Mouse (Mus musculus) liver, embryonic 11.5 days (tissue): ENCODE measurements around the gene Slc6a16. TPM values are rescaled to one million over a fixed set of nuclear protein-coding genes. Genes with fewer than 3 reads are reported as not detected.

ENCODE experiments used
- ATAC-seq: fragments of 200-750 bp; cut with Nextera tagmentation; replicated peaks from 2 replicates; pipeline ENCODE4 v1.8.0; 2017; ENCODE audit warnings: moderate number of reproducible peaks, mild to moderate bottlenecking, moderate TSS enrichment, moderate library complexity; ENCODE audit not compliant: low FRiP score
- DNase-seq: peaks from one replicate; pipeline ENCODE4 v3.0.0-alpha.2; 2017; ENCODE audit warnings: low spot score
- H3K27ac ChIP-seq: fragments of 300-500 bp; sonication (generic); 2 replicates; pipeline ENCODE4 v1.5.1; 2014; ENCODE audit warnings: mild to moderate bottlenecking, low read depth, low read length, control low read depth
- H3K27me3 ChIP-seq: fragments of 300-500 bp; sonication (generic); replicated peaks from 2 replicates; pipeline ENCODE4 v1.6.1; 2014; ENCODE audit warnings: low read length, mixed read lengths; ENCODE audit not compliant: control insufficient read depth, insufficient read depth
- H3K36me3 ChIP-seq: fragments of 300-500 bp; sonication (generic); 2 replicates; pipeline ENCODE4 v1.6.1; 2014; ENCODE audit warnings: mild to moderate bottlenecking, low read length, moderate library complexity, mixed read lengths; ENCODE audit not compliant: control insufficient read depth, insufficient read depth
- H3K4me1 ChIP-seq: fragments of 300-500 bp; sonication (generic); replicated peaks from 2 replicates; pipeline ENCODE4 v1.6.1; 2014; ENCODE audit warnings: low read length, mixed read lengths; ENCODE audit not compliant: control insufficient read depth, insufficient read depth
- H3K4me2 ChIP-seq: fragments of 300-500 bp; sonication (generic); 2 replicates; pipeline ENCODE4 v1.6.1; 2014; ENCODE audit warnings: mild to moderate bottlenecking, control low read depth, moderate library complexity
- H3K4me3 ChIP-seq: fragments of 300-500 bp; sonication (generic); 2 replicates; pipeline ENCODE4 v1.5.1; 2014; ENCODE audit warnings: low read depth, low read length, control low read depth
- H3K9ac ChIP-seq: fragments of 300-500 bp; sonication (generic); 2 replicates; pipeline ENCODE4 v1.6.1; 2014; ENCODE audit warnings: low read depth, low read length, control low read depth
- H3K9me3 ChIP-seq: fragments of 300-500 bp; sonication (generic); 2 replicates; pipeline ENCODE4 v1.6.1; 2016; ENCODE audit warnings: low read length, inconsistent platforms, mixed read lengths; ENCODE audit not compliant: control insufficient read depth
- WGBS: fragments of 180-500 bp; shearing (Covaris S2); extraction: QIAGEN DNeasy Blood & Tissue Kit; methylation state at CpG from one replicate; pipeline ENCODE4 v1.1.7; 2014; 5-methylcytosine and 5-hydroxymethylcytosine counted together
- polyA plus RNA-seq: library from polyadenylated mRNA; unstranded; fragments of >200 nt; fragmentation: Nextera tagmentation; extraction: Ambion mirVana; gene quantifications from 2 replicates; pipeline ENCODE4 v1.2.1, GENCODE M21; 2014

The Slc6a16 gene
- polyA plus RNA-seq, 1 experiment from 2014 or later: 0.19 TPM

DNA sequence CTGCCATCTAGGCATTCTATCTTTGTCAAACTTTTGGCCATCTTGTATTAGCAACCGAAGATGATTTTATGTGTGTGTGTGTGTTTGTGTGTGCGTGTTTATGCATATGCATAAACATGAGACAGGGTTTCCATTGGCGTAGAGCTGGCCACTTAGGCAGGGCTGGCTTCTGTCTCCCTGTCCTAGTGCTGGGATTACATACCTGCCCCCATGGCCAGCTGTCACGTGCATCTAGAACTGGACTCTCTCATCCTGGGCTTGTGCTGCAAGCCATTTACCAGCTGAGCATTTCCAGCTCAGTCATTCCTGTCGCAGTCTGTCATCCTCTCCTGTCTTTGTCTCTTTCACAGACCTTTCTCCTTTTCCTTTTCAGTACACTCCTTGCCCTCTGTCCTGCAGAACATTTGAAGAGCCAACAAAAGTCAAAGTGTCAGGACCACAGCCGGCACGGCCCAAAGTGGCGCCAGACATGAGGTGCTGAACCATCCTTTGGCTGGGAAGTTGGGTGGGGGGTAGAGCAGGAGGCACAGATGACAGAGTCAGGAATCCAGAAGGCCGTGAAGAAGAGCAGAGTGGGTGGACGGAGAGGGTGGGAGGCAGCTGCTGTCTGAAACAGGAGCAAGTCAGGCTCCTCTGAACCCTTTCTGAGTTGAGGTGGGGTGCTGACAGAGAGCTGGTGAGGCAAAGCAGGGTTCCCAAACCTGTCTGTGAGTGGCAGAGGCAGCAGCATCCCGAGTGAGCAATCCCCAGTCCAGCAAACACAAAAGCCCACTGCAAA lies 16.4 kb downstream of the Slc6a16 start:
- no peaks in the 10 kb centered on the region for H3K36me3 ChIP-seq
- H3K9ac ChIP-seq: no peak overlapping the region
- no peak overlapping the region for H3K4me3 ChIP-seq
- no peak overlapping the region for H3K4me2 ChIP-seq
- 62% methylated on average over 11 of the region's 11 CpGs for WGBS
- H3K9me3 ChIP-seq: no peaks in the 10 kb centered on the region
- DNase-seq: peak; percentile 26
- no peak for ATAC-seq
- H3K27ac ChIP-seq: no peak overlapping the region
- peaks cover 5% of the 10 kb centered on the region for H3K27me3 ChIP-seq
- no peaks in the 10 kb centered on the region for H3K4me1 ChIP-seq

DNA sequence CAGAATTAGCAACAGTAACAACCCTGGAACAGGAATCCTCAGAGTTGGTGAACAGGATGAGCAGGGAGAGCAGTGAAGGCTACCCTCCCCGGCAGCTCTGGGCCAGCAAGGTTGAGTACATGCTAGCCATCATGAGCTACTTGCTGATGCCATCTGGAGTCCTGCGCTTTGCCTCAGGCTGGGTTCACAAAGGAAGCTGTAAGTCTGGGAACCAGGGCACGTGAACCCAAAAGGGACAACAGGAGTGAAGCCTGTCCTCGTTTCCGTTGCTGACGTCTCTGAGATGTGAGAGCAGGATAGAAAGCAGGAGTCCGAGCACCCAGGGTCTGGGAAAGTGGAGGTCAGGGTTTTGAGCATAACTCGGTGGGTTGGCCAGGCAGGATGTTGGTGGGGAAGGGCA lies 18.4 kb downstream of the Slc6a16 start:
- H3K27ac ChIP-seq: no peak overlapping the region

GRCm38 (mm10) chr7:45262266-45262665 lies 21.4 kb downstream of the Slc6a16 start:
- Histone ChIP-seq H3K4me3 (no peak overlapping the region), H3K4me2 (no peak overlapping the region), H3K4me1 (no peaks in the 10 kb centered on the region), H3K27ac (no peak overlapping the region), H3K27me3 (peaks cover 5% of the 10 kb centered on the region), H3K9me3 (no peaks in the 10 kb centered on the region), H3K36me3 (no peaks in the 10 kb centered on the region), H3K9ac (no peak overlapping the region)
- DNase-seq (no peak), ATAC-seq (no peak)
- WGBS: 52% methylated on average over 7 of the region's 7 CpGs

More for the DNA sequence above, 18.4 kb downstream of the Slc6a16 start:
- no peaks in the 10 kb centered on the region for H3K9me3 ChIP-seq
- no peak overlapping the region for H3K4me3 ChIP-seq
- DNase-seq: no peak
- no peaks in the 10 kb centered on the region for H3K4me1 ChIP-seq
- no peak overlapping the region for H3K4me2 ChIP-seq
- H3K27me3 ChIP-seq: peaks cover 5% of the 10 kb centered on the region
- 79% methylated on average over 8 of the region's 8 CpGs for WGBS
- no peak for ATAC-seq
- H3K36me3 ChIP-seq: no peaks in the 10 kb centered on the region
- H3K9ac ChIP-seq: no peak overlapping the region

DNA sequence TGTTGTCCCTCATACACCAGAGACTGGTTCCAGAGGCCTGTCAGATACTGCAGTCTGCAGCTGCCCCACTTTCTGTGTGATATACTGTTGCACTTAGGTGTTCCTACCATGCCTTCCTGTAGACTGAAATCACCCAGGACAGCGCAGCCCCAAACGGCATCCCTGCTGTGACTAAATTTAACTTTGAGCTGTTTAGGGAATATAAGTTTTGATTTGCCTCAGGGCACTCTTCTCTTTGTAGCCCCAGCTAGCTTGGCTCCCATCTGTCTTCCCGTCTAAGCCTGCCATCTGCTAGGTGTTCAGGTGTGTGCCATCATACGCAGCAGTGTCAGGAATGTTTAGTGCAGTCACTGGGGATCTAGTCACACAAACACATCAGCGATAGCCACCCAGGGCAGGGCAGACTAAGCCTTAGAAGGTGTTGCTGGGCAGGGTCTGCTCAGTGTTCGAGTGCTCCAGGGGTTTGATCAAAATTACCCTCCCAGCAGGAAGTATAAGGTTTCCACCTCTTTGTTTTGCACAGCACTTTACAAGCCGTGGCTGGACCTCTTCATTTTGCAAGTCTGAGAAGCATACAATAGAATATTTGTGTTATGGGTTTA lies 22.2 kb downstream of the Slc6a16 start:
- no peak for ATAC-seq
- Histone ChIP-seq H3K4me1 (no peaks in the 10 kb centered on the region), H3K36me3 (no peaks in the 10 kb centered on the region), H3K9ac (no peak overlapping the region), H3K9me3 (no peaks in the 10 kb centered on the region), H3K27ac (no peak overlapping the region), H3K27me3 (peaks cover 7% of the 10 kb centered on the region), H3K4me2 (no peak overlapping the region), H3K4me3 (no peak overlapping the region)
- 72% methylated on average over 7 of the region's 7 CpGs for WGBS
- DNase-seq: no peak

GRCm38 (mm10) chr7:45264348-45264747 lies 23.5 kb downstream of the Slc6a16 start:
- H3K36me3 ChIP-seq: no peaks in the 10 kb centered on the region
- WGBS: 61% methylated on average over 3 of the region's 3 CpGs
- ATAC-seq: no peak
- H3K9me3 ChIP-seq: no peaks in the 10 kb centered on the region
- no peak overlapping the region for H3K9ac ChIP-seq
- H3K4me2 ChIP-seq: no peak overlapping the region
- no peaks in the 10 kb centered on the region for H3K4me1 ChIP-seq
- no peak overlapping the region for H3K27ac ChIP-seq
- no peak overlapping the region for H3K4me3 ChIP-seq
- H3K27me3 ChIP-seq: peaks cover 8% of the 10 kb centered on the region; the same call in 1 of the 2 replicates
- DNase-seq: no peak

DNA sequence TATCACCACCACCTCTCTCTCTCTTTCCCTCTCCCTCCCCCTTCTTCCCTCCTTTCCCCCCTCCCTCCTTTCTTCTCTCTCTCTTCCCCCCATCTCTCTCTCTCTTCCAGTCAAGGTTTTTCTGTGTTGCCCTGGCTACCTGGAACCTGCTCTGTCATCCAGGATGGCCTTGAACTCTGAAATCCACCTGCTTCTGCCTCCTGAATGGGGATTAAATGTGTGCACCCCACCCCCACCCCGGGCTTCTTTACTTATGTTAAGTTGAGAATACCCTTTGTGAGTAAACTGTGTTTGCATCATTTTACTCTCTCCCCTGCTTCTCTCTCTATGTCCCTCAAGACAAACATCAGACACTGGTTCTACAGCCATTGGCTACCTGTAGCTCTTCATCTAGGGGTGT lies 24.6 kb downstream of the Slc6a16 start:
- Histone ChIP-seq H3K4me3 (no peak overlapping the region), H3K27me3 (peaks cover 8% of the 10 kb centered on the region; the same call in 1 of the 2 replicates), H3K4me1 (no peaks in the 10 kb centered on the region), H3K36me3 (no peaks in the 10 kb centered on the region), H3K27ac (no peak overlapping the region), H3K4me2 (no peak overlapping the region), H3K9ac (no peak overlapping the region), H3K9me3 (no peaks in the 10 kb centered on the region)
- 52% methylated on average over 1 of the region's 1 CpGs for WGBS
- ATAC-seq (no peak), DNase-seq (no peak)

DNA sequence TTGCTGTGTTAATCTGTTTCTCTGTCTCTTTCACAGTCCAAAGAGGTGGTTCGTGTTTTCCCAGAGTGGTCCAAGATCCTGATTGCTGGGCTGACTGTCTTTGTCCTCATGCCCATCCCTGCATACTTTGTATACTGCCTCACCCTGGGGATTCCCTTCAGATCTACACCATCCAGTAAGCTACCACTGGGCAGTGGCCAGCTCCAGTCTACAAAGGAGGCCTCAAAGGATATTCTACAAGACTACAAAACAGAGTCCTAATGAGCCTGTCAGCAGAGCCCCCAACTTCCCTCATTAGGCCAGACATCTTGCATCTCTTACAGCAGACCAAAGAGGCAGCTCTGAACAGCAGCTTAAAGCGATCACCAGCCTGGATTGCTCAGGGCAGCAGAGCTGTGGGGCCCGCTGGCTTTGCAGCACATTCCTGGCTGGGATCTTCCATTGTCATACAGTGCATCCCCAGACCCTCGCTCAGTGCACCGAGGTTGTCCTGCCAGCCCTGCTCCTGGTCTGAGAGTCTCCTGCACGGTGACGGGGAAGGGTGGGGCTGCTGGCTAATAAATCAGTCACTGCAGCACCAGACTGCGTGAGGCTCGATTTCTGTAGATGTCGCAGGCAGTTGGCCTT lies 32.0 kb downstream of the Slc6a16 start:
- Histone ChIP-seq H3K9ac (no peak overlapping the region), H3K36me3 (no peaks in the 10 kb centered on the region), H3K9me3 (no peaks in the 10 kb centered on the region), H3K4me3 (no peak overlapping the region), H3K4me2 (no peak overlapping the region), H3K27ac (no peak overlapping the region), H3K4me1 (no peaks in the 10 kb centered on the region), H3K27me3 (peaks cover 11% of the 10 kb centered on the region; the same call in 1 of the 2 replicates)
- DNase-seq: no peak
- 75% methylated on average over 10 of the region's 10 CpGs for WGBS
- no peak for ATAC-seq

DNA sequence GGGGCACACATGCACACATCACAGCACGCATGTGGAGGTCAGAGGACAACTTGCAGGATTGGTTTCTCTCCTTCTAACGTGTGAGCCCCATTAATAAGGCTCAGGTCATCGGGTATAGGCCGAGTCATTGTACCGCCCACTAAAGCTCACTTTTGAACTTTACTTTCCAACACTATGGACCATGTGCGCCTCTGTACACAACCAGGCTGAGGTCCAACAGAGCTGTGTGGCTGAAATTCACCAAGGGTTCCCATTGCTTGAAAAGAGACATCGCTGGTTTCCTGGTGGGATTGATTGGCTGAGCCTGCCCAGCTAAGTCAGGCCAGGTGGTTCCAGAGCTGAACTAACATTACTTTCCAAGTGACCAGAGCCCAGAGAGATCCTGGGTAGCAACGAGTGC lies 32.8 kb downstream of the Slc6a16 start:
- Histone ChIP-seq H3K4me3 (no peak overlapping the region), H3K9ac (no peak overlapping the region), H3K9me3 (no peaks in the 10 kb centered on the region), H3K36me3 (no peaks in the 10 kb centered on the region), H3K27me3 (peaks cover 5% of the 10 kb centered on the region; the same call in 1 of the 2 replicates), H3K27ac (no peak overlapping the region), H3K4me1 (no peaks in the 10 kb centered on the region), H3K4me2 (no peak overlapping the region)
- ATAC-seq (no peak), DNase-seq (no peak)
- 81% methylated on average over 8 of the region's 8 CpGs for WGBS
